Comparison of ENCODE assay signal across 20 mouse cellular contexts in the genomic region with DNA sequence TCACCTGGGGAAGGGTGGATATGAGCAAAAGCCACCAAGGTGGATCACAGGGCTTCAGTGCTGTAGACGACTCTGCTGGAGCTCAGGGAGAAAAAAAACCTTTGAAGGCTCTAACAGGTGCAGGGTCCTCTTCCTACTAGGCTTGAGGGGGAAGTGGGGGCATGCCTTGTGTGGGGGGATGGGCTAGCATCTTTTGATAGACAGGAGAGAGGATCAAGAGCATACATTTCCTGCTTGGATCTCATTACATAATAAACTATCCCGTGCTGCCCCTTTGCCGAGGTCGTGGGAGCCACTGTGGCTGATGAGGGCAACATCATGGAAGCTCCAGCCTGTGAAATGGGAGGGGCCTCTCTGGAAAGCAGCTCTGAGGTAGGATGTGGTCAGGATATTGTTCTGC. TPM values are rescaled to one million over a fixed set of nuclear protein-coding genes. Genes with fewer than 3 reads are reported as not detected.
"Had no signal": no experiment of that assay in that cellular context is flagged by ENCODE, and none has a peak within 500 bp of the region (broad histone marks: within the 10 kb centered on the region; RNA-seq: fewer than 3 reads in every experiment).

No protein-coding gene starts in this region.

- DNase-seq: kidney, adult 11 months; kidney, adult 9 months; kidney, postnatal 14 days; kidney, postnatal 4 days; left cerebral cortex, postnatal 4 days; liver, postnatal 0 days; lung, embryonic 14.5 days; right cerebral cortex, adult 18-20 months; right cerebral cortex, postnatal 25 days; spleen, adult 18-20 months had no signal

- H3K27me3 ChIP-seq: intestine, embryonic 15.5 days; limb, embryonic 12.5 days; limb, embryonic 15.5 days; midbrain, embryonic 12.5 days; midbrain, embryonic 15.5 days; neural tube, embryonic 12.5 days; neural tube, embryonic 15.5 days; stomach, embryonic 15.5 days had no signal

- H3K4me3 ChIP-seq: intestine, embryonic 15.5 days; limb, embryonic 12.5 days; limb, embryonic 15.5 days; midbrain, embryonic 12.5 days; midbrain, embryonic 15.5 days; neural tube, embryonic 12.5 days; neural tube, embryonic 15.5 days; stomach, embryonic 15.5 days had no signal

- H3K4me1 ChIP-seq: intestine, embryonic 15.5 days; limb, embryonic 12.5 days; limb, embryonic 15.5 days; midbrain, embryonic 15.5 days; neural tube, embryonic 12.5 days; neural tube, embryonic 15.5 days; stomach, embryonic 15.5 days had no signal

- H3K27ac ChIP-seq: intestine, embryonic 15.5 days; limb, embryonic 12.5 days; limb, embryonic 15.5 days; liver, embryonic 14.5 days; macrophage; midbrain, embryonic 12.5 days; midbrain, embryonic 15.5 days; neural tube, embryonic 12.5 days; neural tube, embryonic 15.5 days; stomach, embryonic 15.5 days had no signal

- H3K36me3 ChIP-seq: intestine, embryonic 15.5 days; limb, embryonic 12.5 days; limb, embryonic 15.5 days; midbrain, embryonic 12.5 days; midbrain, embryonic 15.5 days; neural tube, embryonic 12.5 days; neural tube, embryonic 15.5 days; stomach, embryonic 15.5 days had no signal

RNA-seq across cellular contexts. Expression of a gene that starts 25.4 kb away (rescaled TPM):
- polyA plus RNA-seq: macrophage had no signal
